Mouse (Mus musculus): Measurements from ENCODE around the gene Lmx1a.

Gene Lmx1a

DNA sequence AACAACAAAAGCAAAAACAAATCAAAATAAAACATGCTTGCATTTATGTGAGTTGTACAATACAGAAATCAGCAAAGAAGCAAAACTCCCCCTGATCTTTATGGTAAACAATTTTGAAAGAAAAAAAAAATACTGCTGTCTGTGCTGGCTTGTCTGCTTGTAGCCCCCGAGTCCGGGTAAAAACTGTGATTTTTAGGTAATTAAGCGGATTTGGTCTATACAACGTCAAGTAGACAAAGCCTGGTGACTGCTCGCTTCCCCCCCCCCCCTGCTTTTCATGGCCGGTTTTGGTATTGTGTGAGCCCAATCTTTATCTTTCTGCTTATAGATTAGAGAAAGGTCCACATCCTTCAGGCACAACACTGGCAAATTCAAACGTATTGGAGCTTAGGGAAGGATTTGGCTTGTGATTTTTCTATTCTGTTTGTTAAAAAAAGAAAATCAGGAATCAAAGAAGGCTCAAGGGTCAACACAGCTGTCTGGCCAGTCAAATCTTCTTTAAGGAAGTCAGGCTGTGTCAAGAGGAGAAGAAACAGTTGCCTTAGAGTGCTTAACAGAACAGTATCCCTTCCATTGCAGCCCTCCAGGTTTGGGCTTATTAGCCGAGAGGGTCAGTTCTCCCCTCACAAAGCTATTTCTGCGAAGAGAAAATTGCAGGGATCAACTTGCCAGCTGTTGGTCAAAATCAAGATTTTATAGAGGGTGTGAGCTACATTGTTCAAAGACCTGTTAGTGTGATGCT lies 4.6 kb downstream of the Lmx1a start:
- DNase-seq (ENCODE audit: low spot score in 2 of 2): no peak

DNA sequence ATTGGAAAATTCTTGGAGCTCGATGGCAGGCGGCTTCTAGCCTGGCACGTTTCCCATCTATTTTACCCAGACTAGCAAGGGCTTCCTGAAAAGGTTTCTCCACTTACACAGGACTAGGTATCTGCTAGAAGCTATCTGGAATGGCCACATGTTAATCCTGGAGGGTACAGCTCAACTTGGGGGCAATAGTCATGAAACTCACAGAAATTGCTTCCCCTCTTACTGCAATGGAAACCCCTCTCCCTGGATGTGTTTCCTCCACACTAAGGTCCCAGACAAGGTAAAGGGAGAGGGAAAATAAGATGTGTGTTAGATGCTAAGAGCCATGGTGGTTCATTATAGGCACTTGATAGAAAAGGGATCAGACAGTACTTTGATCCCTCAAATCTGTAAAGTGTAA lies 5.7 kb downstream of the Lmx1a start:
- no peak for DNase-seq (ENCODE audit: low spot score in 2 of 2)

DNA sequence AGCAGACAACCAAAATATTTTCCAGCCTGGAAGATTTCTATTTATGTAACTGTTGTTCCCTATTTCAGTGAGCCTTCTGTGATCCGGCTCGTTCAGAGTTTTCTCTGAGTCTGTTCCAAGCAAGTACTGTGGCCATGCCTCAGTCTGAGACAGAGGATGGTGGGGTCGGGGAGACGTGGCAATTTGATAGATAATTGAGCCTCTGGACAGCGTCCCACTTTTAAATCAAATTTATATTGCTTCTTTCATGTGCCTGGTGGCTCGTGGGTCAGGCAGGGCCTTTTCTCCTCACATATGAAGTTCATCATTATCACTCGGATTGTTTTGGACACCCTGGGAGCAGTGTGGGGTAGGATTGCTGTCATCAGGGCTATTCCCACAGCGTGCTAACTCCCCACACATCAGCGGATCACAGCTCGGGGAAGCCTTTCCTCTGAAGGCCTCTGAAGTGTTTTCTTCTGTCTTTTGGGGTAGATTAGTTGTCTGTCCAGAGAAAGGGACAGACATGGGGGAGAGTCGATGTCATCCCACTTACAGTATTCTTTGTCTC lies 6.9 kb downstream of the Lmx1a start:
- DNase-seq (ENCODE audit: low spot score in 2 of 2): no peak

DNA sequence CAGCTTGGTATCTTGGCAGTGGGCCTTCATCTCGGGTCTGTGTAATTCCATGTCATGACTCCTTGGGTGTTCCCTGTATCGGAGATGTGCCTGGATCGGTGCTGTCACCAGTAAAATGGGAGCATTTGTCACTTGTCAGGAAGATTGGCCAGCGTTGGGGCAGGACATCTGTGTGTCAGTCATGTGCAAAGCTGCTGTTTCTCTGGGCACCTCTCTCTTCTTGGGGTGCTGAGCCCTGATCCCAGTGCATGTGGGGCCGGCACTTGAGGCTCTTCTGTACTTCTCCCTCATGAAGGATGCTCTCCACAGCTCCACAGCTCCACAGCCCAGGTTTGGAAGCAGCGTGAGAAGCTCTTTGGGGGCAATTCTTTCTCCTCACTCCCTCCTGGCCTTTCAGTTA lies 10.7 kb downstream of the Lmx1a start:
- no peak for DNase-seq (ENCODE audit: low spot score in 2 of 2)

DNA sequence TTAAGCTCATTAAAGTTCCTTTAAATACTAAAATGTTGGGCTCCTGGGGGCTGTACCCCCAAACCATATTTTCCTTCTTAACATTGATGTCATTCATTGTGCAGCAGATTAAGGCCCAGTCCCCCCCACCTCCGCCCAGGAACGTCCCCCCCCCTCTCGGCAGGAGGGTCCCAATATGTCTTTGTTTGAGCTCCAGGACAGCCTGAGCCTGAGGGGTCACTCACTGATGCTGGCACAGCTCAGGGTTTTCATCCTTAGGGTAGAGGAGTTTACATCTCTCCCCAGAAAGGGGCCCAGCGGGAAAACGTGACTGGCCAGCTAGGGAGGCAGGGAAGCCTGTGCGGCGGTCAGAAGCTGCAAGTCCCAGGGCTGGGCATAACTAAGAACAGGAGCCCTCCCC lies 11.2 kb downstream of the Lmx1a start:
- no peak for DNase-seq (ENCODE audit: low spot score in 2 of 2)

DNA sequence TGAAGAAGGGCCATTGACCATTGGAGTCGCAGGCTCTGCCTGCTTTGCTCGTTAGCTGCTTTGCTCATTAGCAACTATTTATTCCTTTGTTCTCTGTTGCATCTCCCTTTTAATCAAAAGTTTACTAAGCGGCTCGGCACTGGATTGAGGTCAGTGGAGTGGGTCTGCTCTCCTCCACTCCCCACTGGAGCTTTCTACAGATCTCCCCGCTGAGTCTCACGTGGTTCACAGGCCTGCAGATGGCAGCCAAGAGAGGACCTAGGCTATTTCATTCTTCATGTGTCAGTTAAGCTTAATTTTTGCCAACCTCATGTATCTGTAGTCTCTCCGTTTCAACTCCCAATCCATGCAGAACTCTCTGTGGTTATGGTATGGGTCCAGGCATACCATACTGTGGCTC lies 16.5 kb downstream of the Lmx1a start:
- DNase-seq (ENCODE audit: low spot score in 2 of 2): no peak

DNA sequence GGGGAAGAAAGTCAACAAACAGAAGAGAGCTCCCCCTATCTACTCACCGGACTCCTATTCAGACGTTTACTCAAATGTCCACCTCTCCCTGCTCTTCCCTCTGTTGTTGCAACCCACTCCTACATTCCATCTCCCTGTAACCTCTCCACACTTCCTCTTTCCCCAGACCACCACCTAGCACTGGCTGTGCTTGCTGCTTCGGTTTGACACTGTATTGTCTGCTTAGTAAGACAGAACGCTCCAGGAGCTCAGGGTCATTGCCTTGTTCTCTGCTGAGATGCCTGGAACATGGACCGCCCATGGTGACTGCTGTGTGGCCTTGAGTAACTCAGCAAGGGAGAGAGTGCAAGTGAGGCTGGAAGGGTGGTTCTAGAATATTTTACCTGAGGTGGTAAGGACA lies 19.7 kb downstream of the Lmx1a start:
- no peak for DNase-seq (ENCODE audit: low spot score in 2 of 2)

DNA sequence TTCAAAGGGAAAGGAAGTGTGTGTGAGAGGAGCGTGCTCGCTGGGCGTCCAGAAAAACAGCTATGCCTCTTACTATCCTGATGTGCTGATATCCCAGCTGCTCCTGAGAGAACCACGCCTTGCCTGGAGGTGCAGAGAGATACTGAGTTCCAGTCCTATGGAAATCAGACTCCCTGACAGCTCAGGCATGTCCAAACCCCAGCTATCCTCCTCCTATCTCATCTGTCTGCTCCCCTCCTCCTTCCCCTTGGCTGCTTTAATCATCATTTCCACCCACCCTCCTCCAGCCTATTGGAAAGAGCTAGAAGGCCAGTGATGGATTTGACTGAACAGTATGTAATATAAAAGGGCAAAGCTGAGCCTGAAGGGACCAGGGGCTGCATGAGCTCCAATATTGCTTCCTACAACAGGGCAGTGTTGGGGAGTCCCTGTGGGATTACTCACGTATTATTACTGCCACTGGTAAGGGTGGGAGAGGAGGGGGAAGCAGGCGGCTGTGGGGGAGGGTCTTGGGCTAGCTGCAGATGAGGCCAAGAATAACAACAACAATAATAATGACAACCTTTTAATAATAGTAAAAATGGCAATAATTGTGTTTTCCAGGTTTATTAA lies 26.8 kb downstream of the Lmx1a start:
- no peak for DNase-seq (ENCODE audit: low spot score in 2 of 2)

DNA sequence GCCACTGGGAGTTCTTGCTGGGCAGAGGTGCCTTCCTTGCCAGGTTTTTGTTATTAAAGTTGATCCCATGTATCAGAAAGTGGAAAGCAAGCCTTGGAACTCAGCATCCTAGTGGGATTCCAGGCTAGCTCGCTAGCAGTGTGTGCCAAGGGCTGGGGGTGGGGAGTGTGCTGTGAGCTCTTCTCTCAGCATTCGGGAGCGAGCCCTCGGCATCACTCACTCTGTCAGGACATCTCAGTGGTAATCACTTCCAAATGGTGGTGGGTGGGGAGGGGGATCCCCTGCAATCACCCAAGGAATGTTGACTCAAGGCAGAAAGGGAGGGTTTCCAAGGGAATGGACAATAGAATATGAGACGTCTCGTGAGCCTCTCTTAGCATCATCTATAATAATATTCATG lies 45.4 kb downstream of the Lmx1a start:
- DNase-seq (ENCODE audit: low spot score in 2 of 2): no peak

DNA sequence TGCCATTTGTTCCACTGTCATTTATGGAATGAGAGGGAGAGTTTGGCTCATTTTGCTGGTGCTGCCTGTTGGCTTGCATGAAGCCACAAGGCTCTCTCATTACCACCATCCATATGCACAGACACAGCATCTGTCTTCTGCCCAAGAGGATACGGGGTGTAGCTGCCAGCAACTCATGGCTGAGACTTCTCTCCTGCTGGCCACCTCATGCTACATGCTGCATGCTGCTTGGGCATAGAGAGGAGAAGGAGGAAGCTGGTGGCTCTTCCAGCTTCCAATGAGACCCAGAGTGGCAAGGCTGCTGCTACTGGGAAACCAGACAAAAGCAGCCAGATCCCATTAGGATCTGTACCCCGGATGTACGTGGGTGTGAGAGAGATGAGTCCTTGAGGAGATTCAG lies 47.8 kb downstream of the Lmx1a start:
- no peak for DNase-seq (ENCODE audit: low spot score in 2 of 2)

DNA sequence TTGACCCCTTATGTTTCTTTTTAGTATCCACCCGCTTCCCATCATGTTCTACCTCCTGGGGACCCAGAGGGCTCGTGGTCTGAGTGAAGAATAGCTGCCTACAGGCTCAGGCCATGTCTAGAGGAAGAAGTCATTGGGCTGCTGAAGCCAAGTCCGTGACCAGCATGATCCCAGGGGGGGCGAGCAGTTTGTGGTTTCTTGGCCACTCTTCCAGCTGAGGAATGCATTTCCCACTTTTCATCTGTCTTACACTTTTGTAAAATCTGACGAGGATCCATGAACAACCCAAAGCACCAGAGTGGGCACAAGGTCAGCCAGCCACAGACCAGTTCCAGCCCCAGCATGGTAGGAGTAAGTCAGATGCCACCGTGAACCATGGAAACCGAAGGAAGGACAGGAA lies 50.2 kb downstream of the Lmx1a start:
- no peak for DNase-seq (ENCODE audit: low spot score in 2 of 2)

DNA sequence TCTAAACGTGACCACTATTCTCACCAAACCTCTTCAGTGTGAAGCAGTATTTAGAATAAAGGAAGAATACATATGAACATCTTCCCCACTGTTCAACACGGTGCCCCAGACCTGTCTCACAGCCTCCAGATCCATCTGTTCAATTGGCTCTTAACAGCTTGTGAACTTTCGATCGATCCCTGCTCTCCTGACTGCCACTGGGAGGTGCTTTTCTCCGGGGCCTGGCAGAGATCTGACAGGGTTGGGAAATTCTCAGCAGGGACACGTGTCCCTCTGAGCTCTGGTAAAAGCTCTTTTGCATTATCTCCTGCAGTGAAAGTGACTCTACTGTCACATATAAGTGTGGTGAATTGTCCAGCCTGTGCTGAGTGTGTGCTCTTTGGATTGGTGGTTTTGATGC lies 57.6 kb downstream of the Lmx1a start:
- no peak for DNase-seq (ENCODE audit: low spot score in 2 of 2)

DNA sequence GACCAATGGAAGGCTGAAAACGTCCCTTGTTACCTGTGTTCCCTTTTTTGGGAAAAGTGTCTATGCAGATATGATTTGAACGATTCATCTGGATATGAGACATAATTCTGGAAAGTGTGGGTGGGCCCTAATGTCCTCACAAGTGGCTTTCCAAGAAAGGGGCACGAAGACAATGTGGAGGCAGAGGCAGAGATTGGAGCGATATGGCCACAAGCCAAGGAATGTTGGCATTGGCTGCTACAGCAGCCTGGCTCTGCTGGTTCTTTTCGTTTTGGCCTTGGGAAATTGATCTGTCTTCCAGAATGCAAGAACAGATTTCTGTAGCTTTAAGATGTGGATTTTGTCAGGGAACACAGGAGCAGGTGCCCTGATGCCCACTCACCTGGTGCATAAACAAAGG lies 63.6 kb downstream of the Lmx1a start:
- DNase-seq (ENCODE audit: low spot score in 2 of 2): no peak

DNA sequence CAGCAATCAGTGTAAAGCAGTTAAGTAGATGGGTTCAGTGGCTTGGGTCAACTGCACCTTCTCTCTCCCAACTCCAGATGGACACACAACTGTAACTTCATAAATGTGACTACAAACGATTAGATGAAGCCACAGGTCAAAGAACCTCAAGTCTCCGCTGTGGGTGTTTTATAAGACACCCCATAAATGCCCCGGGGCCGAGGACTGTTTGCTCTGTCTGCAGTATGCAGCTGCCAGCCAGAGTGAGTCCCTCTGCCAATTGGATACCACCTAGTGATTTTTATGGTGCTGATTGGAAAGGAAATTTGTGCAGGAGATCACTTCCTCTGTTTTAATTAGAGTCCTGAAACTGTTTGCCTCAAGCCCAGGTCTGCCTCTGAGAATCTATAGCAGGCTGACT lies 65.0 kb downstream of the Lmx1a start:
- no peak for DNase-seq (ENCODE audit: low spot score in 2 of 2)

DNA sequence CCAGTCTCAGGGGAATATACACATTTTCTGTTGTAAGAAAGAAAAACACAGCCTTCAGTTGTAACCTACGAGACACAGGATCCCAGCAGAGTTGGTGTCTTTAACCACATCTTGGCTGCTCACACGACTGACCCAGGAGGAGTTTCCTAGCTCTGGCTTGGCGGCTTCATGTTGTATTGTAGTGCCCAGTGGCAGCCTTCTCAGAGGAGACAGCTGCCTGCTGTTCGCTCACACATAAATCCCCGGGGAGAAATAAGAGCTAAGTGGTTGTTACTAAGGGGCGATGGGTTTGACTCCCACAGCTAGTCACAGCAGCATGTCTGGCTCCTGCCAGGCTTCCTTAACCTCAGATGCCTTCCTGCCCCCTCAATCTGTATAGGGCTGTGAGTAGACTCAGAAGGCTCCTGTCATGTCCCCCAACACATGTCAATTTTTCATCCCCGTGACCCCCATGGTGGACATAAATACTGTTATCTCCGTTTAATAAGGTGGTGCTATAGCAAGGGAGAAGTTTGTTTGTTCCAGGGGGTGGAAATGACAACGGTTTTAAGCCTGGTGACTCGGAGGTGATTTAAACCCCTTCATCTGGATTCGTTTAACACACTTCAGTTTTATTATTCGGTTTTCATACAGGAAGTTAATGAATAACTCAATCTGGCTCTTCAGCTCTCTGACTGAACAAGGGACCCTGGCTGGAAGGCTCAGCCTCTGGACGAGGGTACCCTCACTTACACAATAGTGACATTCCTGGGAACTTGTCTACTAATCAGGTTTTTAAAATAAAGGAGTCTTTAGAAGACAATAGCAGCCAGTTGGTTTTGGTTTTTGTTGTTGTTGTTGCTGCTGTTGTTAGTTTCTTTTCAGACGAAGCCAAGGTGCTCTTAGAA lies 65.8 kb downstream of the Lmx1a start:
- no peak for DNase-seq (ENCODE audit: low spot score in 2 of 2)

DNA sequence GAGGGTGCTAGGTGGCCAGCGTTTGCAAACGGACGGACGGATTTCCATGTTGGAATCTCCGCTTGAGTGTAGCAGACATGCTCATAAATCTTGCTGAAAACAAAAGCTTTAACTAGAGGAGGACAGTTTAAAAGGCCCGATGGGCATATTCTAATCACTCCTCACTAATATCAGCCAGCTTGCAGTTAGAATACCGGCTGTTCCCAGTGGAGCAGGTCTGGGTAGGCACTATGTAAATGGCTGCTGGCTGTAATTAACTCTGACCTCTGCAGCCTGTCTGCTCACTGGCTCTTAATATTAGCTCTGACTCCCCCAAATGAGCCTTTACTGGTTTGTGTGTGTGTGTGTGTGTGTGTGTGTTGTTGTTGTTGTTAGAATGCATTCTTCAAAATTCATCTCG lies 69.2 kb downstream of the Lmx1a start:
- no peak for DNase-seq (ENCODE audit: low spot score in 2 of 2)

DNA sequence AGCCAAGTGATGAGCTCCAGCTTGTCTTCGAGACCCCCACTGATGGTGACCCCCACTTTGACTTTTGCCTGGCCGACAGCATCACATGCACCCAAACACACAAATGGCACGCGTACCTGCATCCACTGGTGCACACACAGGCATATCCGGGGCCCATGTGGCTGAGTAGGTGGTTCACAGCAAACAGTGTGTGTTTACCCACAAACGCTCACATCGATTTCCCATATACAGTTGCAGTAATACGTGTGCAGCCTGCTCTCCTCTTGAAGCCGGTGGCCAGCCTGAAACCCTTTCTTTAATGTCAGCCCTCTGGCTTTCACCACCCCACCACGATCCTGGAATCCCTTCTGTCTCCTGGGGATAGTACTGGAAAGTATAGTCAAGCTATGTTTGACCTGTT lies 71.3 kb downstream of the Lmx1a start:
- no peak for DNase-seq (ENCODE audit: low spot score in 2 of 2)

DNA sequence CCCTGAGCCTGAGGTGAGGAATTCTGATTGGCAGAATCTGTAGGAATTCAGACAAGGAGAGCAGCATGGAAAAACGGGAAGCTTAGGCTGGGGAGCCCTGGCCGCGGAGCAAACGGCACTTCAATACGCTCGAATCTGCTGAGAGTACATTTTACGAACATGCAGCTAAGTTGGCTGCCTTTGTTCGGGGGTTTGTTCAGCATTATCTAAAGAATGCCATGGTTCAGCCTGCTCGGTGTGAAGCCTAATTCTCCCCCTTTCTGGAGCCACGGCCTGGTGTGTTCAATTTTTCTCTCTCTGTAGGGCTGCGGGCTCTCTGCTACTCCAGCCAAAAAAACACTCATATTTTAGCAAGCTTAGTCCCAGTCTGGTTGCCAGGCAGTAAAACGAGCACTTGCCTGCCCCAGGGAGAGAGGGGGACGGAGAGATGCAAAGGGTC lies 72.8 kb downstream of the Lmx1a start:
- DNase-seq (ENCODE audit: low spot score in 2 of 2): no peak

DNA sequence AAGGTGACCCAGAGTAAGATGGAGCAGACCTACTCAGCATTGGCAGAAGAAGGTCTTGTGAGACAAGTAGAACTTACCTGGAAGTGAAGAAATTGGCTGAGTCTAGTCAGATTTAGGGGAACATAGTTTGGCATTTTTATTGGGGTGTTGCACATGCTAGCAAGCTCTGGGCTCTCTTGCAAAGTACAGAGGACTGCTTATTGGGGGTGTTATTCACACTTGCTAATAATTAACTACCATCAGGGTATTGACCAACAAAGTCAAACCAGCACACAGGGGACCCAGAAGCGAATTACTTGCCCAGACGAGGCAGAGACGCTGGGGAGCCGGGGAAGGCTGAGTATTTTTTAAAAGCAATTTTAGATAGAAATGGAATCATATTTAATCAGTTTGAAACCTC lies 77.6 kb downstream of the Lmx1a start:
- DNase-seq (ENCODE audit: low spot score in 2 of 2): no peak

DNA sequence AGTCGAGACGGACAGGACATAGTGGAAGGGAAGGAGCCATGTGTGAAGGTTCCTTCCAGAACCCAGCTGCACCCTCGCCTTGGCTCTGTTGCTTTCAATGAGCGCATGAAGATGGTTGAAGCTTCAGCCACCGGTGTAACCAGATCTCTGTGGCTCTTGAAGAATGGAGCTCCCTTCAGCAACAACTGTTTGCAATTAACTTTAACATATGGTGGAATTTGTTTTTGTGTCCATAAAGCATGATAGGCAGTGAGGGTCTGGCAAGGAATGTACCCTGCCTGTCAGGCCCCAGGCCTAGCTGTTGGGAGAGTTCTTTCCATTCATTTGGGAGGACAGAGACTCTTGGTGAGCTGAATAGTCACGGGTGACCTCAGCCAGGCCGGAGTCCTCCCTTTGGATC lies 81.4 kb downstream of the Lmx1a start:
- DNase-seq (ENCODE audit: low spot score in 2 of 2): no peak

DNA sequence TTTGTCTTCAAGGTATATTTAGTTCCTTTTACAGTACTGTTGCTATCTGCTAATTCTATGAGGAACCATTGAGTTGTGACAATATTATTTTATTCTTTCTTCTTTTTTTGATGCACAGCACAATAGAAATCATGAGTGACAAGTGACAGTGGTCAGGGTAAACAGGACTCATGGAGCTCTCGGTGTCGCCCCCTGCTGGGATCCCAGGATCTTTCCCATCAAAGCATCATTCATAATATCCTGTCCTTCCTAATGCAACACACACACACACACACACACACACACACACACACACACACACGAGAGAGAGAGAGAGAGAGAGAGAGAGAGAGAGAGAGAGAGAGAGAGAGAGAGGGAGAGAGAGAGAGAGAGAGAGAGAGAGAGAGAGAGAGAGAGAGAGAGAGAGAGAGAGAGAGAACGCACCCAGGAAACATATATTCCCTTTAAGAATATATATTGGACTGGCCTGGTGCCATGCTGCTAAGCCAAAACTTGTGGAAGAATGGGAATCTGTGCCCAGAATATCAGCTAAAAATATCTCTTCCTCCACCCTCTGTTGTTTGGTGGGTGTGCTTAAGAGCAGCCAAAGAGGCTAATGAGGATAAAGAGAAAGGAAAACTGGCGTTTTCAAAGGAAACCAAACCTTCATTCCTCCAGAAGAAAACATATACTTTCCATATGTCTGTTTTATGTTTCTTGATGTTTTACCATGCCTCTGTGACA lies 90.9 kb downstream of the Lmx1a start:
- no peak for DNase-seq (ENCODE audit: low spot score in 2 of 2)
